Mouse (Mus musculus) monocyte, adult 2 months (primary cell): ENCODE data around the gene Mtx3.

Experiments used
- DNase-seq, 2 experiments: peaks; one replicate each; pipeline ENCODE4 v3.0.0; 2022; ENCODE audit warnings: low spot score in 2 of 2, low read depth in 1 of 2

Mtx3 gene

DNA sequence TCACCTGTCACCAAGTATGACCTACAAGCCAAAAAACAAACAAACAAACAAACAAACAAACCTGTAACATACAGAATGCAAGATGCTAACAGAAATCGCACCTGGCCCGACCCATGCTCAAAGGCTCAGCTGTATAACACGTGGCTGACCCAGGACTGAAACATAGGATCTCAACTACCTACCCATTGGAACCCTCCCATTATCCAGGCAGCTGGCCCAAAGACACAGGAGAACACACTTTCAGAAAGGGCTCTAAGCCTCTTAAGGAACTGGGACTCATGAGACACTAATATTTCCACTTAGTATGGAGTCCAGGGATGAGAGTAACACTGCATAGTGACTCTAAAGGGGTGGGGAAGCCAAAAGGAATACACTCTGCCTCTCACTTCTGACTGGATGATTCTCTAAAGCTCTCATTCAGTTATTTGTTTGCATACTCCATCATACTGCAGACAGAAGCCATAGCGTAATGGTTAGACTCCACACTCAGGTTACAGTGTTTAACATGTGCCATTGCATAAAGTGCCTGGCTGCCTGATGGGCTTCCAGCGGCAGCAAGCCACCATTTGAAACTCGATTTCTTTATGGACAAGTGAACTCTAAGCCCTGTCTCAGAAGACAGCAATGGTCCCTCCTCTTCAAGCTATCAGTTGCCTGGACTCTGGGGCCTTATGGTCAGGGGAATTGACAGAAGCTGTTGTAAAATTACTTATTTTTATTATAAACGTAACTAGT is 38.6 kb downstream of the Mtx3 start:
- DNase-seq, result no peak

DNA sequence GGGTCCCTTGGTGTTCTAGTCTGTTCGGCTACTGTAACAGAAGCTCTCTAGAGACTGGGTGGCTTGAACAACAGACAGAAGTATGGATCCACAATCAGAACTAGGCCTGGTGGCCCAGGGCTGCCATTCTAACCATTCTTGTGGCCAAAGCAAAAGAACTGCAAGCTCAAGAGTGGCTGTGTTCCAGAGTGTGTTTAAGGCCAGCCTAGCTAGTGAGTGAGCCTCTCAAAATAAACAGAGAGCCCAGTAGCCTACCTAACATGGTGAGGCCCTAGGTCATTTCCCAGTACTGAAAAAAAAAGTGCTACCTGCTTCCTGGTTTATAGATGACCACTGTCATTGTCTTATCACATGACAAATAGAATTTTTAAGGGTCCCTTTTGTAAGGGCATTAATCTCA is 39.6 kb downstream of the Mtx3 start:
- no peak for DNase-seq

DNA sequence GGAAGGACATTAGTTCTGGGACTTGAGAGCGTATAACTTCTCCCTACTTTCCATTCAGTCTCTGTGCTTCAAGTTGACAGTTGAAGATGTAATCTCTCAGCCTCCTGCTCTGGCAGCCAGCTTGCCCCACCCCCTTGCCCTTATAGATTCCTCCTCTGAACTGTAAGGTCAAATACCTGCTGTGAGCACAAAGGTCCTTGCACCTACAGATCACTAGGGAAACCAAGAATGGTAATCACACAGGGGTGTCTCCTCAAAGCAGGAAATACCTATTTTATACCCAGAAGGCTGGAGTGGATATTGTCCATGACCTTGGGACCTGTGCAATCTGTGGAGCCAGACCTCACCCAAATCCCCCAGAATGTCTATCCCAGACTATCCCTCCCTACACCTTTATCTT is 40.4 kb downstream of the Mtx3 start:
- DNase-seq, result no peak

DNA sequence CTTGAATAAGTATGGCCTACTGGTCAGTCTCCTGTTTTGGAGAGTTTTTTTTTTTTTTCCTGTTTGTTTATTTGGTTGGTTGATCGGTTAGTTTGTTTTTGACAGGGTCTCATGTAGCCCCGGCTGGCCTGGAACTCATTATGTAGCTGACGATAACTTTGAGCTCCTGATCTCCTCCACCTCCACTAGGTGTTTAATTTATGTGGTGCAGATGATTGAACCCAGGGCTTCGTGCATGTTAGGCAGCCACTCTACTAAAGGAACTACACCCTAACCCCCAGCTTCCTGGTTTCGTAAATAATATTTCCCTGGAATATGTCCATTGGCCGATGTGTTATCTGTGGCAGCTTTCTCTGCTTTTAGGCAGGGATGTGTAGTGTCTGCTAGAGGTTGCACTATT is 54.5 kb downstream of the Mtx3 start:
- DNase-seq, result no peak

DNA sequence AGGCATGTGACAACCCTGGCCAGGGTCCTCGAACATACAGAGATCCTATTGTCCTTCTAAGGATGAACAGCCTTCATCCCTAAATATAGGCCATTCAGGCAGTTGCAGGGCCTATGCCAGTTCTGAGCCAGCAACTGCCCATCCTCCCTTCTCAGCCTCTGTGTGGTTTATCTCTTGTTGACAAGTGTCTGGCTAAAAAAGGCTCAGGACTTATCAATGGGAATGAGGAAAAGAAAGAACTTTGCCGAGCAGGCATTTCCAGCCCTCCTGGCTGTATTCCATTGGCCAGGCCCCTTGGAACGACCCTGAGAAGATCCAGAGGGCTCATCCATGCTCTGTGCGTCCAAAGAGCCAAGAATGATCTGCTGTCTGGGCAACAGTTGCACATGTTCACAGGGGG is 58.7 kb downstream of the Mtx3 start:
- DNase-seq, result no peak

DNA sequence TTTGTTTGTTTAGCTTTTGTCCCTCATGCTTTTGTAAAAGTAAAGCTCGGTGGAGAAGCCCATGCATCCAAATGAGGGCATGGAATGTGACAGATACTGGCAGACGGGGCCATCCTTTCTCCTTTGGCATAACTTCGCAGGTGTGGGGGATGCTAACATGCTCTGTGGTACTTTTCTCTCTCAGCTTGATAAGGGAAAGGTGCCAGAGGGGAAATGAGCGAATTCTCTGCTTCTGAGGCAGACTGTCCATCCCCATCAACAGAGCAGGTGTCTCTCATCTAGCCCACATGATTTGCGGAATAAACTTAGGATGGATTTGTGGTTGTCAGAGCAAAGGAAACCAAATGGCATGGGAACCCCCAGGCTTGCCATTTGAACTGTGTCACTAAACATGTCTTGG is 61.4 kb downstream of the Mtx3 start:
- no peak for DNase-seq

DNA sequence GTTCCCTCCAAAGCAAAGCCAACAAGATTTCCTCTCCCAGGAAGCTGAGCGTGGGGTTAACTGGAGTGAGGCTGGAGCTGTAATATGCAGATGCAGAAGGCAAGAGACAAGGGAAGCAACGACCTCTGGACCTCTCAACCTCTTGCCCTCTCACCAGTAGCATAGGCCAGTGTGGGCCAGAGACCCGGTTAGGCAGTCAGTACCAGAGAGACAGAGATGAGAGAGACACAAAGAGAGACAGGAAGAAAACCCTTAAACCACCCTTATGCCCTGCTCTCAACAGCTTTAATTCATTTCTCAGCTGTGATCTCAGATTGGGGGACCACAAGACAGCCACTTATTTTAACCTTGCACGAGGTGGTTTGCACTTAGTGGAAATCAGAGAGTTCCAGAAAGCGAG is 62.8 kb downstream of the Mtx3 start:
- no peak for DNase-seq
